Mouse (Mus musculus): ENCODE results near the gene Gabbr1.

DNA sequence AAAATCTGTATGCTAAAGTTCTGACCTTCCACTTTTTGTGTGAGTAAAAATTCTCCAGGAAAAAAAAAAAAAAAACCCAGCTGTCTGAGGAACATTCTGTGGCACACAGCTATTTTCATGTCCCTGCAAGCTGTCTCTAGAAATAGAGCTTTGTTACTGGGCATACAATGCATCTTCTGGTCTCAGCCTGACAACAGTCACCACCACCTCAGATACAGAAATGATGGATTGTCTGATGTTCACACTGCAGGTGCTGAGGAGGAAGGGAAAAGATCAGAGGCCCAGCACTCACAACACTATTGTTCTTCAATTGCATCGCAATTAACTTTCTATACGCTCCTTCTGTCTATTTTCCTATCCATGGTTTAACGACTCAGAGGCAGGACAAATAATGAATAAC is 27.4 kb upstream of the Gabbr1 start:
- TF ChIP-seq POLR2A (IDR thresholded peaks at IDR 0.05; ENCODE audit: borderline replicate concordance, low read depth, low read length) (no peak), CTCF (IDR thresholded peaks at IDR 0.05; ENCODE audit: low read depth, low read length) (no peak)
